Mouse (Mus musculus): ENCODE results near the gene Dyrk1a.

- TF ChIP-seq ZNF384 (IDR thresholded peaks at IDR 0.05; ENCODE audit: low read depth, low read length) (no peak), ZC3H11A (IDR thresholded peaks at IDR 0.05; ENCODE audit: borderline replicate concordance, low read depth, low read length) (no peak), CHD2 (IDR thresholded peaks at IDR 0.05; ENCODE audit: low read depth, low read length) (no peak)
Observed at GRCm38 (mm10) chr16:94697553-94697952, 127.7 kb downstream of the Dyrk1a start.
